Mouse (Mus musculus): ENCODE results near the gene Rnf222.

GRCm38 (mm10) chr11:68863631-68864091 lies 24.7 kb upstream of the Rnf222 start:
- TF ChIP-seq FLI1 (IDR thresholded peaks at IDR 0.05; ENCODE audit: low read length) (no peak), GATA1 (IDR thresholded peaks at IDR 0.05; ENCODE audit: borderline replicate concordance, low read length) (no peak)
